Mouse (Mus musculus) kidney, adult 11 months (tissue): ENCODE measurements around the gene Epha8.

ENCODE experiments used
- DNase-seq: peaks from one replicate; pipeline ENCODE4 v3.0.0; 2022

The Epha8 gene

DNA sequence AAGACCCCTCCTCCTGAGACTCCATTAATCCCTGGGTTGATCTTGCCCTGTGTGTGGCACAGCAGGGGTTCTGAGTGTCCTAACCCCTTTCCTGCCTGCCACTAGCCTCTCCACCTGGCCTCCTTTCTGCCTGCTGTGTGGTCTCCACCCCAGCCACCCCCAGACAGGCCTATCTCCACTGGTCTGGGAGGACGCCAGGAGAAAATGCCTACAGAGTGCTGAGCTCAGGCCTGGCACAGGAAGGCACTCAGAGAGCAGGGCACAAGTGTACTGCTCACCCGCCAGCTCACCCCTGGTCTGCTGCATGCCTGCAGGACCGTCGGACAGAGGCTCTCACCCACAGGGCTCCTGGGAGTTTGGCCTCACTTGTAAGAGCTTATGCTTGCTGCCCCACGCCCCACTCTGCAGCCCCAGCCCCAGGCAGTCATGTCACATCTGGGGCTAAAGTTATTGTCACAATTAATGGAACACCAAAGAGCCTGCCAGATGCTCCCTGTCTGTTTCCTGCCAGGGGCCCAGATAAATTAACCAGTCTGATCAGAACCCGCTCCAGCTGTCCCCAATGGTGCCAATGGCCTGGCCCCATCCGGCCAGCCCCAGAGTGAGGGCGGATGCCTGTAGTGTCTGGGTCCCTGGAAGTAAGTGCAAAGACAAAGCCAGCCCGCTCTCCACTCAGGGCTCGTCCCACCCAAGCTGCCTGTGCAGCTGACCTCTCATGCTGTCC is 7.2 kb downstream of the Epha8 start:
- no peak for DNase-seq

DNA sequence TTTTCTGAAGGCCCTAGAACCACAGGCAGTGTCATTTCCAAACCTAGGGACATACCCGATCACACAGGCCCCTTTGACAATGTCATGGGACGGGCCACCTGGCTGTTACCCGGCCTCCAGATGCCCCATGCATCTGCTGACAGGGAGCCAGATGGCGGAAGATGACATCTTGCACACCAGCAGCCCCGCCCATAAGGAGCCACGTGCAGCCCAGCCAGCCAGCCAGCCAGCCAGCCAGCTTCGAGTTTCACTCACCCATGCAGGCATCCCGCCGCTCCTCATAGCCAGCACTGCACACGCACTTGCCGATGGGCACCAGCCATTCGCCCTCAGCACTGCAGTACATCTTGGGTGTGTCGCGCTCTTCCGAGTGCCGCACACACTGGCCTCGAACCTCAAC is 11.2 kb downstream of the Epha8 start:
- DNase-seq, result no peak

DNA sequence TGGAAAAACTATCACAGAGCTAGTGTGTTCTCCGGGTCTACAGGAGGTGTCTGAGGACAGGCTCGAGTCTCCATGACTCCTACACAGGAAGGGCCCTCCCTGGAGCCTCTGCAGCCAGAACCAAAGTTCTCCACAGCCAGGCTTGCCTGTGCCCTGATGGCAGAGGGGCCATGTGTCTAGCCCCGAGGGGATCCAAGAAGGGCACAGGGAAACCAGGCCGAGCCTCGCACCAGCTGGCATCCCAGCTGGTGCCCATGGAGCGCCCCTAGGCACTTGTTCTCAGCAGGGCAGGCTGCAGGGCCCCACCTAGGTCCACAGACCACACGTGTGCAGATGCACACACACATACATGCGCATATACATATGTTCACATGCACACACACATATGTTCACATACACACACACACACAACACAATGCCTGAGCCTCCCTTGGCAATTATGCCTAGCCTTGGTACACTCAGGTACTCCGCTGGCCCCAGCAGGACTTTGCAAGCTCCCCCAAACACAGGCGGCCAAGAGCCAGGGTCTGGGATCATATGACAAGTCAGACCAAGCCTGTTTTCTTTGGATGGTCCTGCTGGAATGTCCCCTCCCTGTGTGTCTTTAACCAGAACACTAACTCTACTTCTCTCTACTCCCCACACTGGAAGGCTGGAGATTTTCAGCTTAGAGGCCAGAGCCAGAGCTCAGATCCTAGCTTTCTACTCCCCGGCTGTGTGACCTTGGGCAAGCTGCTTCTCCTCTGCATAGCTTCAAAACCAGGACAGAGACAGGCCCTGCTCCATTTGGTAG is 11.9 kb downstream of the Epha8 start:
- no peak for DNase-seq

DNA sequence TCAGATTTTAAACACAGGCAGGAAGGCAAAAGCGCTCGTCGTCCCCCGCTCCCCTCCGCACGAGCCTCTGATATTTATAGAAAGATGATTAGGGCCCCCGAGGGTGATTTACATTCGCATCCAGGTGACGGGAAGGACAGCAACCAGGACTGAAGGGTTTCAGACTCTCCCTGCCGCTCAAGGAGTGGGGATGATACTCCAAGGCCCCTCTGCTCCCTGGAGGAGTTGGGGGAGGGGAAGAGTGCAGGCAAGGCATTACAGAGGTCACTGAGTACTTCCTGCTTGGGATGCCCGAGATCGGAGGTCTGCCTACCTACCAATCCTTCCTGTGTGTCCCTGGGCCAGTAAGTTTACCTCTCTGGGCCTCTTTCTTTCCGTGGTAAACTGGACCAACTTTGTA is 13.4 kb downstream of the Epha8 start:
- no peak for DNase-seq

DNA sequence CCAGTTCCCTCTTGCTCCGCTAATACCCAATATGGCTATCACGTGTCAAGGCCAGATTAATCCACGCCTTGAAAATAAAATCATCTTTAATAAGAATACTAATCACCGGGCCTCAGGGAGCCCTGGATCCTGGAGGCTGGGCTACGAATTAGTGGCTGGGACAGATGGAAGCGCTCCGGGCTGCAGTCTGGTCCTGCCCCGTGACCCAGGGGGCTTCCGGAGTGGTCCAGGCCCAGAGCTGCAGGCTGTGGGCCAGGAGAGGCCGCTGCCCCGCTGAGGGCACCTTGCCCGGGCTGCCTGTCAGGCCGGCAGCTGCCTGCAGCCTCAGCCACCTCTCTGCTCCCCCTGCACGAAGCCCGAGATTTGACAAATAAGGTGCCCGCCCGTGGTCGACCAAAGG is 13.9 kb downstream of the Epha8 start:
- DNase-seq, result no peak

DNA sequence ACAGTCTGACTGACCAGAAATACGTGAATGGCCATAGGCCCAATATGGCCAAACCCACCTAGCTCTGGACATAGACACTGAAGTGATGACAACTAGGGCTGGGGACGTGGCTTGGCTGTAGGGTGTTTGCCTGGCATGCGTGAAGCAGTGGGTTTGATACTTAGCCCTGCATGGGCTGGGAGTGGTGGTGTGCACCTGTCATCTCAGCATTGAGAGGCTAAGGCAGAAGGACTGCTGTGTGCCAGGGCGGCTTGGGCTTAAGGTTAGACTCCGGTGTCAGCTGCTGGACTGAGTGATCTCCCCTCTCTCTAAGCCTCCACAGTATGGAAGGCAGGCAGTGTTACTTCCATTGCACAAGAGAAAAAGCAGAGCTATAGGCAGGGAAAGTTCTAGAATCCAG is 18.7 kb downstream of the Epha8 start:
- no peak for DNase-seq

DNA sequence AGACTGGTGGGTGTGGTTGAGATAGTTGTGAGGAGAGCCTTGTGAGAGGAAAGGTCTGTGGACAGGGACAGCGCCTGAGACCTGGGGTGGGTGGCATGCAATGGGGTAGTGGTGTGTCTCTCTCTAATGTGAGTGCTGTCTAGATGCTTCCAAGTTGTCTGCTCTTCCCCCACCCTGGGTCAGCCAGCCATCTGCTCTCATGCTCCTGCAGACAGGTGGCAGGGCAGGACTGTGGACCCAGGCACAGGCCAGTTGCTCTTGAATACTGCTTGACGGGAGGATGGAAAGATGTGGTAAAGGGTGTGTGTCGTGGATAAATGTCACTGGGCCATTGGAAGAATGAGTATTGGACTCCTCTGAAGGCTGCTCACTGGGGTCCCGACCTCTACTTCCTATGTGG is 19.3 kb downstream of the Epha8 start:
- no peak for DNase-seq

DNA sequence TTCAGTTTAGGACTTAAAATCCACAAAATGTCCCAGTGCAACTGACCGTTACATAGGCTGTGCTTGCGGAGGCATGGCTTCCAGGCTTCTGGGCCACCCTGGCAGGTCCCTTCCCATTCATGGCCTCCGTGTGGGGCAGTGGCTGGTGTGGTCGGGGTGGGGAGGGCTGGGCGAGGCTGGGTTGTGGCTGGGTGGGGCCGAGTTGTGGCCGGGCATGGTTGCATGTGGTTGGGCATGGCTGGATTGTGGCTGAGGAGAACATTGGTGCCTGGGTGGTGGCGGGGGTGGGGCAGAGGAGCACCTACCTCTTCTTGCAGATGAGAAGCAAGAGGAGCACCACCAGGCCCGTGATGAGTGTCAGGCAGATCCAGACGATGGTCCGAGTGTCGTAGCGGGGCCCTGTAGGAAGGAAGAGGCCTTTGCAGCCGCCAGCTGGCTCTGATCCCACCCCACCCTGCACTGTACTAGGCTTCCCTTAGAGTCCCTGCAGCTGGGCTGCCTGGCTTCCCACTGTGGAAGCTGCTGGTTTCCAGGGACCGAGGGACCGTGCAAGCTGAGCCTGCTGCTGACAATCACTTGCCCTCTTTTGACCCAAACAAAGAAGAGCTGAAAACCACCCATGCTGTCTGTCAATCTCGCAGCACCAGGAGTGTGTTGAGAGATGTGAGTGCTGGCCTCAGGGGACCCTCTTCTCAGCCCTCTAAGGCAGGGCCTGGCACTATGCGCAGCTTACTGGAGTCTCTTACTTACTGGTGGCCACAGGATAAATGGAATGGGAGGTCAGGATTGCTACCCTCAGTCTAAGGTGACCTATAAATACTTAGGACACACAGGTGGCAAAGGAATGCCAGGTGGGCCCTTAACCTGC is 21.6 kb downstream of the Epha8 start:
- no peak for DNase-seq

DNA sequence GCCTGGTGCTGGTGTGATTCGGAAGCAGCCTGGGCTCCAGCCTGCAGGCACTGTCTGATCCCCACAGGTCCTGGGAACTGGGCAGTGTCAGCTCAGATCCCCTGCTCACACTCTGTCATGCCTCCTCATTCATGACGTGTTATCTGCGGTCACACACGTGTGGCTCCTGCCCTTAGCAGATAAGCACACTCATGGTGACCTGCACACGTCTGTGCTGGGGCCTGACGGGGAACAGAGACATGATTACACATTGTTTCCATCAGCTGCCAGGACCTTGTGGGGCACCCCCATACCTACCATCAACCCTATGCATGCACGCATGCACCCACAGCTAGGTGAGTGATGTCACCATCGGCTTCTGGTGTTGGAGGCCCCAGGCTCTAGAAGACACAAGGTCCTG is 26.1 kb downstream of the Epha8 start:
- no peak for DNase-seq

DNA sequence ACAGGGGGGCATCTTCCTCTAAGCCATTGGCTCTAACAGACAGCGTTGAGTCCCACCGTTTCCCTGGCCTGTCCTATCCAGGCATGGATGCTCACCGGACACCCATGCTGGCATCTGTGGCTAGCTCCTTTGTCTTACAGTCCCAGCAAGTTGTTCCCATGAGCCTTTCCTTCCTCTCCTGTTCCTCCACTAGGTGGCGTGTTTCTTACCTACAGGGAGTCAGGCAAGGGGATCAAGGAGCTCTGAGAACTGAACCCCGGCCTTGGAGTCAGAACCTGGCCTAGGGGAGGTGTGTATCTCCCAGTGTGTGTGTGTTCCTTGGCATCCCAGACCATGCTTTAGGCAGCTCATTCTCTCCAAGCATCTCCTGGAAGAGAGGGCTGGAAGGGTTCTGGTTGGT is 27.7 kb downstream of the Epha8 start:
- peak; percentile 17 for DNase-seq

DNA sequence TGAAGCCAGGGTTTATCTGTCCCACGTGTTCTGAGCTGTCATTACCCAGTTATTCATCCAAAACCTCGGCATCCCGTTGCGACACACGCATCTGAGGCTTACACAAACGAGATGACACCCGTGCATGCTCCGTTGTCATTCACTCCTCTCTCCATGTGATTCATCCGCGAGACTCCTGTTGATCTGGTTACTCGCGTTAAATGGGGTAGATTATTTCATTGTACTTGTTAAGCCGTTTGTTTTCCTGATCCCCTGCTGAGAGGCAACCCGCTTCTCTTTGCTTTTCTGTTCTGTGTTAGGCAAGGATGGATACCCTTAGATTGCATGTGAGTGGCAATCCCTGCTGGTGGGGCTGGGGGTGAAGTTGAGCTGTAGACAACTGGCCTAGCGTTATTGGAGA is 30.8 kb downstream of the Epha8 start:
- DNase-seq, result no peak

DNA sequence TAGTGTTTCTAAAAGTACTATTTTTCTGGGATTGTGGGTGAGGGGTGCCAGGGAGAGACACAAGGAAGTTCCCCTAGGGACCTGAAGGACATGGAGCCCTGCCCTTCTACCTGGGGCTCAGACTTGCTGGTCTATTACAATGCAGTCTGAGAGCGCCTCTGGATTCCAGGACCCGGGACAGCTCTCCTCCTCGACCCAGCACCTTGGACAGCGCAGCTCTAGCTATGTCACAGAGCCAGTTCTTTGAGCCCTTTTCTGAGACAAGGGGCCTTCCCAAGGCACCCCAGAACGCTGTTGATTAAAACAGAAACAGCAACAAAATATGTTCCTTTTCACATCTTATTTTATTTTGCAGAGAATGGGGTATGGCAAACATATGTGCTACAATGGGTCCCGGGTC is 32.1 kb downstream of the Epha8 start:
- DNase-seq, result peak; percentile 38

DNA sequence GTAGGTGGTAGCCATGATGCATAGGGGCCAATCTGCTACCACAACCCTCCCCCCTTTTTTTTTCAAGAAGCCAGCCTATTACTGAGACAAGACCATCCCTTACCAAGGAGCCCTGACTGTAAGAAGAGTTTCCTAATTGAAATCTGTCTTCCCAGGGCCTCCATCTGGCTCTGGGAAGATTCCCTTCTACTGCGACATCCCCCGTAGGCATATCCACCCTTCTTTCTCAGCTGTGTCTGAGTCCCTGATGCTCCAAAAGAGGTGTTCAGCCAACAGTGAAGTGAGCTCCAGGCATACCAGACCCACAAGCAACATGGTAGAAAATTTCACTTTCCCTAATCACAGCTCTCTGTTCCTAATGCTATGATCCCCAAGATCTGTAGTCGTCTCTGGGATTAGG is 37.1 kb downstream of the Epha8 start:
- no peak for DNase-seq

DNA sequence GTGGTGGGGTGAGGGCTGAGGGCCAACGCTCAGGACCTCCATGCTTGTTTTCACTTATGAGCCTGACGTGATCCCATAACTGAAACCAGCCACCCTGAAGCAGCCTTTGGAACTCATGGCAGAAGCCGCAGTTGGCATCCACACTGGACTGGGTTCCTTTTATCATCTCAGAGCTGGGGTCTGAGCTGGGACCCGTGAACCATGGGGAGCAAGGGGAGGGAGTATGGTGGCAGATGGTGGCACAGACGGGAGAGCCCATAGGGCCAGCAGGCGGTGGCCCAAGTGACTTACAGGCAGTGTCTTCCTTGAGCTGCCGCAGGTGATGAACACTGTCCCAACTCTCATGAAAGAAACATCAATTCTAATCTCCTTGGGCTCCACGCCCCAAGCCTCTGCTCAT is 37.8 kb downstream of the Epha8 start:
- no peak for DNase-seq

DNA sequence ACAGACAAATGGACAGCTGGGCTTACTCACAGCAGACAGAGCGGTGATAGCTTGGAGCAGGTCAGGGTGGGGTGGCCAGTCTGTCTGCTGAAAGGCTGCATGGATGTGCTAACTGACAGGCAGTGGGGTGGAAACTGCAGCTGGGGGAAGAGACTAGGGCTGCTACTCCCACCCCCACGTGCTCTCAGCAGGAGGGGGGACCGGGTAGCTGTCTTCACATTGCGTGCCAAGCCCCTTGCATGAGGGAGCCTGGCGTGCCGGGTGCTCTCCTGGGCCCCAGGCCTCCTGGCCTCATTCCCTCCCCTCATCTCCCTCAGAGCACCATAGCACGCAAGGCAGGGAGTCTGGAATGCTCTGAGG is 39.5 kb downstream of the Epha8 start:
- no peak for DNase-seq

DNA sequence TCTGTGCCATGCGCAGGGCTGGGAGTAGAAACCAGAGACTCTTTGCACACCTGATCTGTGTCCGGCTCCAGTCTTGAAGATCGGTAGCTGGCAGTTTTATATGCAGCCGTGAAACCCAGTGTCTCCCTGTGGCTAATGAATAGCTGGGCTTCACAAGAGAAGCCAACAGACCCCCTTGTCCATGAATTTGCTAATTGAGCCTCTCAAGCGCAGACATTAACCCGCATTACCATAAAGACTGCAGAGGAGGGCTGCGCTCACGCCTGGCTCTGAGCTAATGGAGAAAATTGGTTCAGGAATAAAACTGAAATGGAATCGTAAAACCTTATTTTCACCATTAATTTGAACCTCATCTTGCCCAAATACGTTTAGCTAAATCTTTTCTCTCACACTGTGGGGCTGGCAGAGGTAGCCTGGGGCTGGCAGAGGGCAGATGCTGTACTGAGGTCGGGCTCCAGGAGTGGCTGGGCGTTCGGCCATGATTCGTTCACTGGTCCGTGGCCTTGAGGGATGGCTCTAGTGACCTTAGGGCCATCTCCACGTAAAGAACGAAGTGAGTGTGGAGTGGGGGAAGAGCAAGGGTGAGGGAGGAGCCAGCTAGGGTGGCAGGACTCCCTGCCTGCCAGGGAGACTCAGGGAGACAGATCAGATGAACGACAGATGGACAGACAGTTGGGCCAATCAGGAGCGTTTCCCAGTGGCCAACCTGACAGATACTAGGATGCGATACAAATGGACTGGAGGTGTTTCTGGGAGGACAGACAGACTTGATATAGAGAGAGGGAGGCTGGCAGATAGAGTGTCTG is 40.1 kb downstream of the Epha8 start:
- DNase-seq, result no peak

DNA sequence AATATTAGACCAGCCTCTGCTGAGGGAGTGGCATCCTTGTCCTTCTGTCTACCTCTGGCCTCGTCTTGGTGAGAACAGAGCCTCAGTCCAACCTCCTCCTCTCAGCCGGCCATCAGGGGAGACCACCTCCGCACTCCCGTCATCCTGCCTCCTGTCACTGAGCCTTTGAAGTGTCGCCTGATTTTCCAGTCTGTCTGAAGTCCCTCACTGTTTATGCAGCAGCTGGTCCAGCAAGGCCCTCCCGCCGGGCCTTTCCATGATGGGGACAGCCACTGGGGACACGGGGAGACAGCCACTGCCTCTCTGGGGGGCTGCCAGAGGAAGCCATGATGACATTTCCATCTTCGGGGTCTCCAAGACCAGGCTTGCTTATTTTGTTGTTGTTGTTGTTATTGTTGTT is 43.8 kb downstream of the Epha8 start:
- DNase-seq, result no peak

DNA sequence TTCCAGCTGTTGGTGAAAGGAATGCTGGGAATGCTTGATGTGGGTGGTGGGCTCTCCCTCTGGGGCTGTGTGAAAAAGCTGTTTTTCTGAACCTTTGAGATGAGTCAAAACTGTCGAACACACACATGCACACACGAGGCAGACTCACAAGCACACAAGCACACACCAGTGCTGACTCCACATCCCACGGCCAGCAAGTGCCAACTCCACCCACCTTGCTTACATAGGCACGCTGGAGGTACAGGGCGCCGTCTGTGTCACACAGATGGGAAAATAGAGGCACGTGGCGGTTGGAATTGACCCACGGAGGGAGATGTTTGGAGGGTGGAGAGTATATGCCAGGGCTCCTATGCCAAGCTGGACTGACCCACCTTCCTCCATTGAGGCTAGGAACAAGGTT is 44.8 kb downstream of the Epha8 start:
- DNase-seq, result no peak

DNA sequence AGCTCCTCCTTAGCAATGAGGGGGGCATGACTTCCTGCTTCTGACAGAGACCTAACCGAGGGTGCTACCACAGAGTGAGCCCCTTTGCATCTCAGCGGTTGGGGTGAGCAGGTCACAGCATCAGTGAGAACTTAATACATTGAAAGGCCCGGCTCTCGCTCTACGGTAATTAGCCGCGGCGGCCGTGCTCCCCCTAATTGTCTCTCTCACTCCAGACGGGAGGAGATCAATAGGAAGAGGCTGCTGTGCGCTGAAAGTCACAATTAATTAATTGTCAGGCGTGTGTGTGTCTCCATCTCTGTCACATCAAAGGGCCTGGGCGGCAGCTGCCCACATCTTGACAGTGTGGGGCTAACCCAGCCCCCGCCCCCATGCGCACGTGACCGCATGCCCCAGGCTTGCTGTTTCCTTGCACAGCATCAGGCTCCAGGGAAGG is 45.4 kb downstream of the Epha8 start:
- DNase-seq, result no peak

DNA sequence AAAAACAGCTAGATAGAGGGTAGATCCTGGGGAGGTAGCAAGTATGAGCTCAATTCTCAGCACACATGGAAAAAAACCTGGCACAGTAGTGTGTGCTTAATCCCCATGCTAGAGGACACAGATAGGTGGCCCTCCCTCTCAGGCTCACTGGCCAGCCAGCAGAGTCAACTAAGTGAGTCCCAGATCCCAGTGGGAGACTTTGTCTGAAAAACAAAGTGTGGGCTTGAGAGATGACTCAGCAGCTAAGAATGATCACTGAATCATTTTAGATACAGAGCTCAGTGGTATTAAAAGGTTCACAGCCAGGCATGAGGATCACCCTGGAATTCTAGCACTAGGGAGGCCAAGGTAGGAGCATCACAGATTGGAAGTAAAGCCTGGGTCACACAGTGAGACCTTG is 48.8 kb downstream of the Epha8 start:
- DNase-seq, result no peak

DNA sequence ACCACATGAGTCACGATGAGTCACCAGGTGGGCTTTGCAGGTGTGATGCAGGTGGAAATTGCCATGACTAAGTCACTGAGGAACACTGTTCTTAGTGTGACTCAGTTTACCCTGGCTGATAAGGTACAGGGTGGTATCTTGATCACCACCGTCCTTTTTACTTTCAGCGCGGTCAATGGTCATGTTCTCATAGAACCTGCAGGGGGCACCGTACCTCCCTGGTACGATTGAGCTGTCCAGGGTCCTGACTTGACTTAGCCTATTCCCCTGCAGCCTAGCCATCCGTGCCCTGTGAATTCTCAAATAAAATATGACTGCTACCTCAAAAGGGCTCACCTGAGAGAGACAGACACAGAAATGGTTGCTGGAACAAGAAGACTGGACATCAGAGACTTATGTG is 49.6 kb downstream of the Epha8 start:
- peak; percentile 7 for DNase-seq

DNA sequence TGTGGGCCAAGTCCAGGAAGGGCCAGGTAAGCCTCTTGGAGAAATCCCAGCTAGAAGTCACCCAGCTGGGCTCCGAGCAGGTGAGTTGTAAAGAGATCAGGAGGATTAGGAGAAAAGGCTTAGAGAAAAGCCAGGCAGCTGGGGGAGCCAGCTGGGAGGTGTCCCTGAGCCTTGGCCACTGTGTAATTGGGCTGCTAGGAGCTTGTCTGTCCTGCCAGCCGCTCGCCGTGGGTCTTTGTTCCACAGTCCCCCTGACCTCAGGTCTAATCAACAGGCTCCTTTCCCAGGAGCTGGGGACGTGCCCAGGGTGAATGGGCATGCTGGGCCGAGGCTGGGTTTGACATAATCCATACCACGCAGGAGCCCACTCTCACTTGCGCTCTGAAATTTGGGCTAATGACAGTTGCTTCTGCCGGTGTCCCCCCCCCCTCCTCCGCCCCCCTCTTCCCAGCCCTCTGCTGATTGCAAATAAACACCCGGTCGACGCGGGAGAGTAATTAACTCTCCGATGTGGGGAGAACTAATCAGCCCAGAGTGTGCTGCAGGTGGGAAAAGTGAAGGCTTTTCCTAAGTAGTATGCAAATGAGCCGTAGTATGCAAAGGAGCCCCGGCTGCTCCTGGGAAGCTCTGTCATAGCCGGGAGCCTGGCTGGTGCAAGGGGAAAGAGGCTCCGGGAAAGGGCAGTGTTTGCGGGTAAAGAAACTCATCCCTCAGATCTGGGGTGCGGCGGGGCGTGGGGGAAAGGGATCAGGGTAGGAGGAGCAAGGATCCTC is 51.7 kb downstream of the Epha8 start:
- no peak for DNase-seq
